Mouse (Mus musculus): ENCODE measurements around the gene Mmp11. TPM values are rescaled to one million over a fixed set of nuclear protein-coding genes. Genes with fewer than 3 reads are reported as not detected.

The Mmp11 gene
- total and polyA plus RNA-seq, 2 experiments = 0.18 to 1.4 TPM

- no peak overlapping the region for H3K27ac ChIP-seq (replicated peaks; ENCODE audit: insufficient read depth, low read depth, low read length)
- H3K27me3 ChIP-seq (ENCODE audit: control insufficient read depth, insufficient read depth, low read length) = no peaks in the 10 kb centered on the region
- WGBS = 90% methylated on average over 7 of the region's 7 CpGs
- peaks cover 17% of the 10 kb centered on the region for H3K79me2 ChIP-seq (ENCODE audit: control insufficient read depth, insufficient read depth, low read length)
- H3K4me3 ChIP-seq (ENCODE audit: insufficient read depth, low read depth, low read length) = no peak overlapping the region
- H3K9ac ChIP-seq (ENCODE audit: low read depth, low read length) = peak overlapping the region; percentile 11; the same call in 1 of the 2 replicates
- TF ChIP-seq POLR2A (IDR thresholded peaks at IDR 0.05; ENCODE audit: extremely low read depth, insufficient read depth, low read length) (no peak), CTCF (IDR thresholded peaks at IDR 0.05; ENCODE audit: low read depth, low read length) (no peak)
- 0 out of 2 replicates have a peak, but pooled peaks cover 2% of the 10 kb centered on the region for H3K36me3 ChIP-seq (ENCODE audit: control insufficient read depth, insufficient read depth, low read length)
- no peak for DNase-seq (ENCODE audit: extremely low read depth, low read depth, low spot score)
- H3K4me1 ChIP-seq (ENCODE audit: control insufficient read depth, insufficient read depth, low read length) = 0 out of 2 replicates have a peak, but pooled peaks cover 1% of the 10 kb centered on the region
These were observed 20.7 kb downstream of the Mmp11 start for GRCm38 (mm10) chr10:75915557-75915956.

DNA sequence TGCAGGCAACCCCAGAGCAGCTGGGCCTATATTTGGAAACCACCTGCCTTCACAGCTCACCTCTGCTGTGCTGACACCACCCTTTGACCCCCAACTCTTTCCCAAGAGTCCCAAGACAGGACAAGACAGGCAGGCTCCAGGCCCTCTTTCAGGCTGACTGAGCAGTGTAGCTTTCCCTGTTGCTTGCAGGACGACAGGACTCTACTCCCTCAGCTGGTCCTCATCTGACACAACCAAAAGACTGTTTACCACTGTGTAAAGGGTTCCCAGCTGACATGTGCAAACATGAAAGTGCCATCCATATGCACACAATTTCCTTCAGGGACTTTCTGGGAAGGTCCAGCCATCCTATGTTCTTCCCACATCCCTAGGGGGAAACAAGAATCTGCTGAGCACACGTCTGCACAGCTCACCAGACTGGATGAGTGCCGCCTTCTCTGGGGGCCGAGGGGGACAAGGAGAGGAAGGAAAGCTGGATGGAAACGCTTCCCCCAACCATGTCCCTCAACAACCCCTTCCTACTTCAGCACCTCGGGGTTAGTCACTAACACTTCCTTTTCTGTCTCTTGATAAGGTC lies 23.2 kb downstream of the Mmp11 start:
- Histone ChIP-seq H3K27ac (replicated peaks; ENCODE audit: insufficient read depth, low read depth, low read length) (no peak overlapping the region), H3K27me3 (ENCODE audit: control insufficient read depth, insufficient read depth, low read length) (no peaks in the 10 kb centered on the region), H3K79me2 (ENCODE audit: control insufficient read depth, insufficient read depth, low read length) (peaks cover 7% of the 10 kb centered on the region), H3K4me3 (ENCODE audit: insufficient read depth, low read depth, low read length) (no peak overlapping the region), H3K9ac (ENCODE audit: low read depth, low read length) (no peak overlapping the region), H3K4me1 (ENCODE audit: control insufficient read depth, insufficient read depth, low read length) (no peaks in the 10 kb centered on the region), H3K36me3 (ENCODE audit: control insufficient read depth, insufficient read depth, low read length) (peaks cover 10% of the 10 kb centered on the region; the same call in 1 of the 2 replicates)
- WGBS = 65% methylated on average over 6 of the region's 6 CpGs
- no peak for DNase-seq (ENCODE audit: extremely low read depth, low read depth, low spot score)
- TF ChIP-seq POLR2A (IDR thresholded peaks at IDR 0.05; ENCODE audit: extremely low read depth, insufficient read depth, low read length) = no peak
- TF ChIP-seq CTCF (IDR thresholded peaks at IDR 0.05; ENCODE audit: low read depth, low read length) = no peak

GRCm38 (mm10) chr10:75910698-75911097 lies 25.6 kb downstream of the Mmp11 start:
- Histone ChIP-seq H3K36me3 (ENCODE audit: control insufficient read depth, insufficient read depth, low read length) (peaks cover 12% of the 10 kb centered on the region), H3K9ac (ENCODE audit: low read depth, low read length) (no peak overlapping the region), H3K4me1 (ENCODE audit: control insufficient read depth, insufficient read depth, low read length) (no peaks in the 10 kb centered on the region), H3K4me3 (ENCODE audit: insufficient read depth, low read depth, low read length) (no peak overlapping the region), H3K79me2 (ENCODE audit: control insufficient read depth, insufficient read depth, low read length) (no peaks in the 10 kb centered on the region), H3K27me3 (ENCODE audit: control insufficient read depth, insufficient read depth, low read length) (no peaks in the 10 kb centered on the region), H3K27ac (replicated peaks; ENCODE audit: insufficient read depth, low read depth, low read length) (peak overlapping the region; percentile 33; the same call in 1 of the 2 replicates)
- TF ChIP-seq CTCF (IDR thresholded peaks at IDR 0.05; ENCODE audit: low read depth, low read length) = no peak
- no peak for TF ChIP-seq POLR2A (IDR thresholded peaks at IDR 0.05; ENCODE audit: extremely low read depth, insufficient read depth, low read length)
- DNase-seq (ENCODE audit: extremely low read depth, low read depth, low spot score) = no peak
- 81% methylated on average over 2 of the region's 2 CpGs for WGBS

DNA sequence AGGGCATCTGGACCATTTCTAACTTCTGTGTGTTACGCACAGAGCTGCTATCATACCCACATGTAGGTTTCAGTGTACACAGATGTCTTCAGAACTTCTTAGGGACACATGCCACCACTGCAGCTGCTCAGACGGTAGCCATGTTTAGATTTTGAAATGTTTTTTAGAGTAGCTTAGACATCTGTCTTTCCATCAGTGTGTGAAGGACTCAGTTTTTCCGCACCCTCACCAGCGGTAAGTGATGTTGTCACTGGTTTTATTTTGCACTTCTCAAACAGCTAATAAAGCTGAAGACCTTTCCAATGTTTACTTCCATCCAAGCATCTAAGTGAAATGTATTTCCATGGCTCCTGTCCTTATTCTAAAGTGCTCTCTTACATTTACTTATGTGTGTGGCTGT lies 29.4 kb downstream of the Mmp11 start:
- TF ChIP-seq CTCF (IDR thresholded peaks at IDR 0.05; ENCODE audit: low read depth, low read length) (no peak), POLR2A (IDR thresholded peaks at IDR 0.05; ENCODE audit: extremely low read depth, insufficient read depth, low read length) (no peak)
- H3K4me3 ChIP-seq (ENCODE audit: insufficient read depth, low read depth, low read length) = no peak overlapping the region
- H3K27me3 ChIP-seq (ENCODE audit: control insufficient read depth, insufficient read depth, low read length) = no peaks in the 10 kb centered on the region
- H3K79me2 ChIP-seq (ENCODE audit: control insufficient read depth, insufficient read depth, low read length) = no peaks in the 10 kb centered on the region
- no peaks in the 10 kb centered on the region for H3K4me1 ChIP-seq (ENCODE audit: control insufficient read depth, insufficient read depth, low read length)
- H3K9ac ChIP-seq (ENCODE audit: low read depth, low read length) = no peak overlapping the region
- 97% methylated on average over 4 of the region's 4 CpGs for WGBS
- H3K36me3 ChIP-seq (ENCODE audit: control insufficient read depth, insufficient read depth, low read length) = peaks cover 23% of the 10 kb centered on the region
- no peak for DNase-seq (ENCODE audit: extremely low read depth, low read depth, low spot score)
- H3K27ac ChIP-seq (replicated peaks; ENCODE audit: insufficient read depth, low read depth, low read length) = no peak overlapping the region

DNA sequence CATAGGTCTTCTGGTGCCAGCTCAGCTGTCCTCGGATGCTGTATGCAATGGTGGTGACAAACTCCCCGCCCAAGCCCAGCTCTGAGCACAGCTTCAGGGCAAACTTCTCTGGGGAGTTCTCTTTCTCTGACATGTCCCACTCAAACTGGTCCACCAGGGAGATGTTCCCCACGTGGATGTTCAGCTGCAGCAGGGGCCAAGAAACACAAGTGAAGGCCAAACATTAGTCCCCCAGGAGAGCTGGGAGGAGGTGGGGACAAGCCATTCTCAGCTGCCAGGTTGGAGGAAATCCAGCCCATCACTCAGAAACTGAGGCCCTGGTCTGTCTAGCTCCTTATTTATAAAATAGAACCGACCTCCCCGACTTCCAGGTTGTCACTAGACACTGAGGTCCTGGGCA lies 31.9 kb downstream of the Mmp11 start:
- peaks cover 17% of the 10 kb centered on the region for H3K36me3 ChIP-seq (ENCODE audit: control insufficient read depth, insufficient read depth, low read length)
- no peak for DNase-seq (ENCODE audit: extremely low read depth, low read depth, low spot score)
- H3K4me1 ChIP-seq (ENCODE audit: control insufficient read depth, insufficient read depth, low read length) = no peaks in the 10 kb centered on the region
- no peaks in the 10 kb centered on the region for H3K27me3 ChIP-seq (ENCODE audit: control insufficient read depth, insufficient read depth, low read length)
- H3K4me3 ChIP-seq (ENCODE audit: insufficient read depth, low read depth, low read length) = no peak overlapping the region
- TF ChIP-seq CTCF (IDR thresholded peaks at IDR 0.05; ENCODE audit: low read depth, low read length) (no peak), POLR2A (IDR thresholded peaks at IDR 0.05; ENCODE audit: extremely low read depth, insufficient read depth, low read length) (no peak)
- no peaks in the 10 kb centered on the region for H3K79me2 ChIP-seq (ENCODE audit: control insufficient read depth, insufficient read depth, low read length)
- WGBS = 91% methylated on average over 5 of the region's 5 CpGs
- H3K27ac ChIP-seq (replicated peaks; ENCODE audit: insufficient read depth, low read depth, low read length) = no peak overlapping the region
- no peak overlapping the region for H3K9ac ChIP-seq (ENCODE audit: low read depth, low read length)

GRCm38 (mm10) chr10:75898846-75899245 lies 37.5 kb downstream of the Mmp11 start:
- 40% methylated on average over 3 of the region's 3 CpGs for WGBS
- no peaks in the 10 kb centered on the region for H3K79me2 ChIP-seq (ENCODE audit: control insufficient read depth, insufficient read depth, low read length)
- no peak overlapping the region for H3K4me3 ChIP-seq (ENCODE audit: insufficient read depth, low read depth, low read length)
- H3K27me3 ChIP-seq (ENCODE audit: control insufficient read depth, insufficient read depth, low read length) = no peaks in the 10 kb centered on the region
- H3K9ac ChIP-seq (ENCODE audit: low read depth, low read length) = no peak overlapping the region
- no peak overlapping the region for H3K27ac ChIP-seq (replicated peaks; ENCODE audit: insufficient read depth, low read depth, low read length)
- TF ChIP-seq CTCF (IDR thresholded peaks at IDR 0.05; ENCODE audit: low read depth, low read length) (no peak), POLR2A (IDR thresholded peaks at IDR 0.05; ENCODE audit: extremely low read depth, insufficient read depth, low read length) (no peak)
- no peaks in the 10 kb centered on the region for H3K4me1 ChIP-seq (ENCODE audit: control insufficient read depth, insufficient read depth, low read length)
- peaks cover 5% of the 10 kb centered on the region; the same call in 1 of the 2 replicates for H3K36me3 ChIP-seq (ENCODE audit: control insufficient read depth, insufficient read depth, low read length)
- peak; percentile 29 for DNase-seq (ENCODE audit: extremely low read depth, low read depth, low spot score)
